Mouse (Mus musculus) lung, adult 2 months (tissue): ENCODE data around the gene Glis2.

Experiments
- CTCF ChIP-seq: fragments of 200-500 bp; IDR thresholded peaks from 2 replicates; pipeline ENCODE4 v1.5.1; 2011; ENCODE audit warnings: mild to moderate bottlenecking, low read length, control low read depth; ENCODE audit not compliant: insufficient read depth
- POLR2A ChIP-seq: fragments of 200-500 bp; IDR thresholded peaks from 2 replicates; pipeline ENCODE4 v1.6.1; 2011; ENCODE audit warnings: low read depth, mild to moderate bottlenecking, control low read depth, low read length, borderline replicate concordance; ENCODE audit errors: extremely low read depth

DNA sequence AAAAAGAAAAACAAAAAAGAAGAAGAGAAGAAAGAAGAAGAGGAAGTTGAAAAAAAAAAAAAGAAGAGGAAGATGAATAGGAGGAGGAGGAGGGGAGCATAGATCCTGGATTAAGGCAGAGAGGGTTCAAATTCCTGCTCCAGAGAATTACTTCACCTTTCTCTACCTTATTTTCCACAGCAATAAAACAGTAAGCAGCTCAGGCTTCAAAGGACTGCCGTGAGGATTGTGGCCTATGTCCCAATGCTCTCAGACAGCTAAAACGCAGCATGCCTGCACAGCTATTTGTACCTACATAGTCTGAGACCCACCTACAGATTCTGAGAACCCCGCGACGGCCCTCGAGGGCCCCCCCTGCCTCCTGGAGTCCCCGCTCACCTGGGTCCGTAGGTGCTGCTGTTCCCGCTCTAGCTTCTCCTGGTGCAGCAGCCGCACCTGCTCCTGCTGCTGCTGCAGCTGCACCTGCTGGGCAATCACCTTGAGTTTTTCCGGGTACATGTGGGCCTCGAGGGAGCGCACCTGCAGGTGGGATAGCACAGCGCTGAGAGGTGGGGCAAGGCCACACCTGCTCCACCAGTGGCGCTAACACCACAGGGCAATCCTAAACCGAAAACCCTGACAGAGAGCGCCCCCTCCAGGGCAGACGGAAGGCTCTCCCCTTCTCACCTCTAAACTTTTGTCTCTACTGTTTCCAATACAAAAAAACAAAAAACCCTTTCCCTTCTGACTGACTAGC lies 45.4 kb upstream of the Glis2 start:
- no peak for TF ChIP-seq POLR2A
- TF ChIP-seq CTCF, result 0 out of 2 replicates have a peak, but pooled peaks have one; percentile 20
